Mouse (Mus musculus) liver, embryonic 15.5 days (tissue): ENCODE measurements around the gene Exoc7. TPM values are rescaled to one million over a fixed set of nuclear protein-coding genes. Genes with fewer than 3 reads are reported as not detected.
A peak's percentile ranks its signal among the peaks of the same experiment; 100 is the strongest.

Experiments
- ATAC-seq: fragments of 200-750 bp; cut with Nextera tagmentation; 2 replicates; pipeline ENCODE4 v1.8.0; 2017; ENCODE audit warnings: moderate number of reproducible peaks, mild to moderate bottlenecking, moderate library complexity; ENCODE audit not compliant: insufficient read depth
- H3K27ac ChIP-seq: fragments of 300-500 bp; sonication (generic); replicated peaks from 2 replicates; pipeline ENCODE4 v1.5.1; 2015; ENCODE audit warnings: mild to moderate bottlenecking, inconsistent platforms
- H3K27me3 ChIP-seq: fragments of 300-500 bp; sonication (generic); 2 replicates; pipeline ENCODE4 v1.6.1; 2015; ENCODE audit warnings: mild to moderate bottlenecking, inconsistent platforms
- H3K36me3 ChIP-seq: fragments of 300-500 bp; sonication (generic); replicated peaks from 2 replicates; pipeline ENCODE4 v1.6.1; 2015; ENCODE audit warnings: moderate library complexity, mild to moderate bottlenecking, inconsistent platforms
- H3K4me1 ChIP-seq: fragments of 300-500 bp; sonication (generic); replicated peaks from 2 replicates; pipeline ENCODE4 v1.6.1; 2015; ENCODE audit warnings: inconsistent platforms
- H3K4me2 ChIP-seq: fragments of 300-500 bp; sonication (generic); 2 replicates; pipeline ENCODE4 v1.6.1; 2015; ENCODE audit warnings: moderate library complexity, mild to moderate bottlenecking, inconsistent platforms
- H3K4me3 ChIP-seq: fragments of 300-500 bp; sonication (generic); replicated peaks from 2 replicates; pipeline ENCODE4 v1.5.1; 2015; ENCODE audit warnings: mild to moderate bottlenecking, inconsistent platforms
- H3K9ac ChIP-seq: fragments of 300-500 bp; sonication (generic); 2 replicates; pipeline ENCODE4 v1.6.1; 2015; ENCODE audit warnings: moderate library complexity, mild to moderate bottlenecking, inconsistent platforms
- H3K9me3 ChIP-seq: fragments of 300-500 bp; sonication (generic); replicated peaks from 2 replicates; pipeline ENCODE4 v1.6.1; 2016; ENCODE audit warnings: inconsistent platforms
- WGBS: fragments of 180-500 bp; shearing (Covaris S2); methylation state at CpG from one replicate; pipeline ENCODE4 v1.1.7; 2015; ENCODE audit warnings: mixed read lengths; ENCODE audit not compliant: insufficient replicate concordance; 5-methylcytosine and 5-hydroxymethylcytosine counted together
- polyA plus RNA-seq: library from polyadenylated mRNA; unstranded; fragments of >200 nt; fragmentation: Nextera tagmentation; extraction: Ambion mirVana; gene quantifications from 2 replicates; pipeline ENCODE4 v1.2.1, GENCODE M21; 2015

Gene Exoc7
- polyA plus RNA-seq, 1 experiment from 2014 or later = 19.1 TPM

DNA sequence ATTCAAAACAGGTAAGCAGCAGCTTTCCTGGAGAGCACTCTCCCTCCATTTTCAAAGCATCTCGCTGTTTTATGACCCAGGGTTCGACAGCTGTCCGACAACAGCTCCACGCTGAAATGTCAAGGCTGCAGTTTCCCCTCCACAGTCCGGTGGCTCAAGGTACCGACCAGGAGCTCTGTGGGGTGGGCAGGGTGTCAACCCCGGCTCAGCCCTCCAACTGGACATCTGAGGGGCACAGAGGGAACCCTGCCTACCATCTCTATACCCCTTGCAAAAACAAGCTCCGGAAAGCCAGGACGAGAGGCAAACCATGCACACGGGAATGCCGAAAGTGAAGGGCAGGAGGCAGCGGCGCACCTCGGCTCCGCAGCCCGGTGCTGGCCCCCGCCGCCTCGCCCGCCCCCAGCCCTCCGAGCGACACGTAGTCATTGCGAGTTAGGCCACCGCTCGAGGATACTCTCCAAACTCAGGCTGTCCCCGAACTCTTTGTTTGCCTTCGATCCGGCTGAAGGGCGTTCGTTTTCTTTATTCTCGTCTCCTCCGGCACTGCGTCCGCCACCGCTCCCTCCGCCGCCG, 33.5 kb downstream of the Exoc7 start:
- Histone ChIP-seq H3K9me3 (no peaks in the 10 kb centered on the region), H3K4me2 (peak overlapping the region; percentile 92), H3K4me3 (peak overlapping the region; percentile 89), H3K36me3 (peaks cover 32% of the 10 kb centered on the region), H3K4me1 (peaks cover 29% of the 10 kb centered on the region), H3K27me3 (no peaks in the 10 kb centered on the region), H3K9ac (peak overlapping the region; percentile 84), H3K27ac (peak overlapping the region; percentile 73)
- peak; percentile 51 for ATAC-seq
- WGBS = 0% methylated on average over 39 of the region's 39 CpGs

DNA sequence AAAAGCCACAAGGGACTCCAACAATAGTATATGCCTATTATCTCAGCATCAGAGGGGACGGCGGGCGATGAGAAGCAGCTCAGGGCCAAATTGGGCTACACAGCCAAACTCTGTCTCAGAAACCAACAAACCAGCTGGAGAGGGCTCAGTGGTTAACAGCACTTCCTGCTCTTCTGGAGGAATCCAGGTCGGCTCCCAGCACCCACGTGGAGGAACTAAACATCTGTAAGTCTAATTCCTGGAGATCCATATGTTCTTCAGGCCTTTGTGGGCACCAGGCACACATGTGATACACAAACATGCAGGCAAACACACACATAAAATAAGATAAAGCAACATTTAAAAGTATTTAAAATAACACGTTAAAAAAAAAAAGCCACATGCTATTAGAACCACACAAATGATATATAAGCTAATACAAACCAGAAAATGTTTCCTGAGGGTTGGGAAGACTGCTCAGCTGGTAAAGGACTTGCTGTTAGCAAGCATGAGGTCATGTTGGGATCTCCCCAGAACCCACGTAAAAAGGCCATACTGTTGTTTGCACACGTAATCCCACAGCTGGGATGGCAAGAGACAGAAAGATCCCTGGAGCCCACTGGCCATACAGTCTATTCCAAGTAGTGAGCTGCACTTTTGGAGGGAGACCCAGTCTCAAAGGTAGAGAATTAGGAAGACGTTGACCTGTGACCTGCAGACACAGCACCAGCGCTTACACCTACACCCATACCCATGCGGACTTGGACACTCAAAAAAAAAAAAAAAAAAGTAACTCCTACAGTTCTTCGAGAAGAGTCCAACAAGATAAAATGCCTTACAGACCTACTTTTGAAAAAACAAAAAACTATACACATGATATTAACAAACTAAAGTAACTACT, 34.2 kb downstream of the Exoc7 start:
- WGBS = 13% methylated on average over 12 of the region's 12 CpGs
- no peak for ATAC-seq
- H3K4me1 ChIP-seq = peaks cover 29% of the 10 kb centered on the region
- no peaks in the 10 kb centered on the region for H3K27me3 ChIP-seq
- no peaks in the 10 kb centered on the region for H3K9me3 ChIP-seq
- H3K27ac ChIP-seq = peak overlapping the region; percentile 73
- H3K9ac ChIP-seq = peak overlapping the region; percentile 84
- H3K4me3 ChIP-seq = peak overlapping the region; percentile 89
- H3K4me2 ChIP-seq = peak overlapping the region; percentile 92
- peaks cover 39% of the 10 kb centered on the region for H3K36me3 ChIP-seq

DNA sequence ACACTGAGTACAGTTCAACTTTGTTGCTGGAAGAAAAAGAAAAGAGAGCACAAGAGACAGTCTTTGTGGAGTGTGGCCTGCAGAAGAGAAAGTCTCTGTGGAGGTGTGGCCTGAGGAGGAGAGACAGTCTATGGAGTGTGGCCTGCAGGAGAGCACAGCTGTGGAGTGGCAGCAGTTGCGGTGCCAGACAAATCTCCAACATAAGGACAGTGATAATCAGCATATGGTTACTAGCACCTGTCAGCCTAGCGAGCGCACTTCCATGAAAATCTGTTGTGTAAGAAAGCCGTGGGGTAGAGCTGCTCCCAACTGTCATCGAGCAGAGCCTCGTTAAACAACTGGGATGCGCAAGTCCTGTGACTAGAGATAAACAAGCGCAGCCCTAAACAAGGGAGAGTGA, 37.5 kb downstream of the Exoc7 start:
- 80% methylated on average over 8 of the region's 8 CpGs for WGBS
- peaks cover 71% of the 10 kb centered on the region for H3K36me3 ChIP-seq
- no peak overlapping the region for H3K4me2 ChIP-seq
- H3K4me3 ChIP-seq = no peak overlapping the region
- no peak overlapping the region for H3K27ac ChIP-seq
- H3K27me3 ChIP-seq = no peaks in the 10 kb centered on the region
- peaks cover 38% of the 10 kb centered on the region for H3K4me1 ChIP-seq
- no peak overlapping the region for H3K9ac ChIP-seq
- ATAC-seq = no peak
- no peaks in the 10 kb centered on the region for H3K9me3 ChIP-seq

DNA sequence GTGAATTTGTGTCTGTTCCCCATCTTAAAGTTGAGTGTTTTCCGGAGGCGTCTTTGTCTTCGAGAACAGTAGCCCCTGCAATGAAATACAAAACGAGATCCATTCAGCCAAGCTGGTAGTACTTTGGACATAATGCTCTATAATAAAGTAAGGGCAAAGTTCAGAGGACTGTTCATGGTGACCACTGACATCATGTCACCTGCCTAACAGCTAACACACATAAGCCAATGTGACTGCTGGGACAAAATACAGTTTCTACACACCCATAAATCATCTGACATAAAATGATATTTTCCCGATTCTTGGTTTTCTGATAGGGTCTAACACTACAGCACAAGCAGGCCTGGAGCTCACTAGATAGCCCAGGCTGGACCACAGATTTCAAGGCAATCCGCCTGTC, 38.7 kb downstream of the Exoc7 start:
- Histone ChIP-seq H3K9me3 (no peaks in the 10 kb centered on the region), H3K4me2 (no peak overlapping the region), H3K4me3 (no peak overlapping the region), H3K4me1 (peaks cover 33% of the 10 kb centered on the region), H3K36me3 (peaks cover 83% of the 10 kb centered on the region), H3K27ac (no peak overlapping the region), H3K27me3 (no peaks in the 10 kb centered on the region), H3K9ac (no peak overlapping the region)
- ATAC-seq = no peak
- 85% methylated on average over 6 of the region's 6 CpGs for WGBS

DNA sequence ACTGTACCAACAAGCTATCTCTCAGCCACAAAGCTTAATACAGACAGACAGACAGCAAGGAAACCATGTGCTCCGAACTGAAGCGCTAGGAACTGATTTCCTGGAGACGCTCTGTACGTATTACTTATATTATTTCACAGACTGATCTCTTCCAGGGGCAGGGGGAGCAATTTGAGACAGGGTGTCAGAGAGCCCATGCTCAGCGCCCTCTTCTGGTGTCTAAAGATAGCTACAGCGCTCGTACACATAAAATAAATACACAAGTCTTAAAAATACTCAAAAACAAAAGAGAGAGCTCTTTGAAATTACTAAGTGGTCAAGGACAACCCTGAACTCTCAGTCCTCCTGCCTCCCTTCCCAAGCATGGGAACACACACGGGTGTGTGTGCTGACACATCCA, 39.4 kb downstream of the Exoc7 start:
- Histone ChIP-seq H3K27me3 (no peaks in the 10 kb centered on the region), H3K4me3 (no peak overlapping the region), H3K9ac (no peak overlapping the region), H3K4me1 (peaks cover 28% of the 10 kb centered on the region), H3K4me2 (no peak overlapping the region), H3K9me3 (no peaks in the 10 kb centered on the region), H3K36me3 (peaks cover 90% of the 10 kb centered on the region), H3K27ac (no peak overlapping the region)
- 80% methylated on average over 8 of the region's 8 CpGs for WGBS
- ATAC-seq = no peak

DNA sequence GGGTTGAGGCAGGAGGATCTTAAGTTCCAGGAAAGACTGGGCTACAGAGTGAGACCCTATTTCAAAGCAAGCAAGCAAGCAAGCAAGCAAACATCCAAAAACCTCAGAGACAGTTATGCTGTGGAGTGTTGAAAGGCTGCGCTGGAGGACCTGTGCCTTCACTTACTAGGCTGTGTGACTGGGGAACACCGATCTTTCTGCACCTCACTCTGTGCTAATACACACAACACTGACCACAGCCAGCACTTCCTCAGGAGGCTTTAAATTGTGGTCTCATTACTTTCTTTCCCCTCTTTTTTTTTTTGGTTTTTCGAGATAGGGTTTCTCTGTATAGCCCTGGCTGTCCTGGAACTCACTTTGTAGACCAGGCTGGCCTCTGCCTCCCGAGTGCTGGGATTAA, 41.2 kb downstream of the Exoc7 start:
- H3K4me2 ChIP-seq = no peak overlapping the region
- H3K4me3 ChIP-seq = no peak overlapping the region
- H3K27me3 ChIP-seq = no peaks in the 10 kb centered on the region
- no peak for ATAC-seq
- 64% methylated on average over 4 of the region's 4 CpGs for WGBS
- peaks cover 98% of the 10 kb centered on the region for H3K36me3 ChIP-seq
- no peak overlapping the region for H3K9ac ChIP-seq
- peaks cover 15% of the 10 kb centered on the region for H3K4me1 ChIP-seq
- no peaks in the 10 kb centered on the region for H3K9me3 ChIP-seq
- H3K27ac ChIP-seq = peak overlapping the region; percentile 29; the same call in 1 of the 2 replicates

DNA sequence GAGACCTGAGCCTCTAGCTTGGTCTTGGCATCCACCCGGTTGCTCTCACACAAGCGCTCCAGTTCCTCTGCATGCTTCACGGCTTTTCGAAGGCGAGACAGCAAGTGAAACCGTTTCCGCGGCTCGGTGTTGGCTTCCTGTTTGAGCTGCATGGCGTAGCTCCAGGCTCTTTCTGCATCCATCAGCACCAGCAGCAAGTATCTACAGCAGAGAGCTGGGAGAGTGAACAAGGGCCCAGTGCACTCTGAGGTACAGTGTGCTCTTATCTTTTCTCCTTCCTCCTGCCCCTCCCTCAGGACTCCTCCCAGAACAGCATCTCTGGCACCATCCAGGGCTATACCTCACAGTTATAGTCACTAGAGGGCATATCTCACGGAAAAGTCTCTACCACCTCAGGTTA, 41.7 kb downstream of the Exoc7 start:
- peak overlapping the region; percentile 10; the same call in 1 of the 2 replicates for H3K4me2 ChIP-seq
- no peaks in the 10 kb centered on the region for H3K9me3 ChIP-seq
- peaks cover 13% of the 10 kb centered on the region for H3K4me1 ChIP-seq
- ATAC-seq = peak; percentile 76
- 71% methylated on average over 11 of the region's 11 CpGs for WGBS
- no peak overlapping the region for H3K4me3 ChIP-seq
- H3K9ac ChIP-seq = no peak overlapping the region
- peak overlapping the region; percentile 29; the same call in 1 of the 2 replicates for H3K27ac ChIP-seq
- H3K36me3 ChIP-seq = peaks cover 98% of the 10 kb centered on the region
- no peaks in the 10 kb centered on the region for H3K27me3 ChIP-seq

DNA sequence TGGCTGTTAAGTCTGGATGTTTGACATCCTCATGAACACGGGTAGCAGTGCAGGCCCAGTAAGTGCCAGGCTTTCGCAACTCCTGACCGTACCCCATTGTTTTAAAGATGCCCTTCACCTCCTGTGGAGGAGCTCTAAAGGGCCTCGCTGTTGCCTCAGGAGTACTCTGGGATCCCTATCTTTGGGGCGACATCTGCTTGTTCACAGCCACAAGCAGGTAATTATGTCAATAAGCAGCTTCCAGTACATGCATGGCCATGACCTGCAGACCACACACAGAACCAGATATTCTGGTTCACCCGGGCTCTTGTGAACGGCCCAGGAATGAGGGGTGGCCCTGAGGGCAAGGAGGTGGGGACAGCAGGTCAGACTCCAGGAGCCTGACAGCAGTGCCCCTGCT, 46.8 kb downstream of the Exoc7 start:
- Histone ChIP-seq H3K4me2 (no peak overlapping the region), H3K36me3 (peaks cover 95% of the 10 kb centered on the region), H3K9me3 (no peaks in the 10 kb centered on the region), H3K4me3 (no peak overlapping the region), H3K4me1 (peaks cover 19% of the 10 kb centered on the region), H3K9ac (no peak overlapping the region), H3K27me3 (no peaks in the 10 kb centered on the region), H3K27ac (0 out of 2 replicates have a peak overlapping the region, but pooled peaks have one; percentile 3)
- 73% methylated on average over 7 of the region's 7 CpGs for WGBS
- ATAC-seq = no peak

DNA sequence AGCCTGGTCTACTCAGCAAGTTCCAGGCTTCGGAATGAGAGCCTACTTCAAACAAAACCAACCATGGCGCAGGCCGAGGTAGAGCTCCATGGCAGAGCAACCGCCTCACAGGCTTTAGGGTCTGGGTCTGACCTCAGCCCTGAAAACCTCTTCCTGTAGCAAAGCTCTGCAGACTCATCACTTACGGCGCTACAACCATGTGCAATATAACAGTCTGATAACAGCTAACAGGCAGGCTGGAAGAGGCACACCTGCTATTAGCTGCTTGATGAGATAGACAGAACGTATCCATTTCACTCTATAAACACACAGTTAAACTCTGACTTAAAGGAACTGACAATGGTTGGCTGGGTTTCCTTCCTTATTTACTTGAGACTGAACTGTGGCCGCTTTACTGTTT, 47.6 kb downstream of the Exoc7 start:
- peaks cover 97% of the 10 kb centered on the region for H3K36me3 ChIP-seq

DNA sequence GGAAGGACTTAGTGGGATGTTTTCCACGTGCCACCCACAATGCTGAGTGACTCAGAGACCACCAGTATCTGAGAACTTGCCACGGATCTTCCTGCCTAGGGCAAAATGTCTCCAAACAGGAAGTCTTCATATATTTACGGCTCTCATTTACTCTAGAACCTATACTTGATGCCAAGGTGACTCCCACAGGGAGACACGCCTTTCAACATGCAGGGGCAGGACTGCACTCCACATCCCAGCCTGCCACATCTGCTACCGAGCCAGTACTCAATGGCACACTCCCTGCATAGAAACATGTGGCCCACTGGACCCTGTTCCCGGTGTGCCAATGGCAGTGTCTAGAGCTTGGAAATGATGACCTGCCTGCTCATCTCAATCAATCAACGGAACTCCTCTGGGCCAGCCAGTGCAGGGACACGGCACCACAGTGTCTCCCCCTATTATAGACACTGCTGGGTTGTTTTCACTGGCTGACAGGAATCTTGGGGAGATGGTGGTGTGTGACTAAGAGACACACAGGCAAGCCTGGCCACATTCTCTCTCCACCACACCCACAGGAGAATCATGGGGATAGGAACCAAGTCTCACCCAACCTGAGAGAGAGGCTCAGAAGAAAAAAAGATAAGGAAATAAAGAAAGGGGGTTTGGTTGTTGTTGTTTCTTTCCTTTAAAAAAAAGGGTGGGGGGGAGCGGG, 50.9 kb downstream of the Exoc7 start:
- Histone ChIP-seq H3K27ac (no peak overlapping the region), H3K9me3 (no peaks in the 10 kb centered on the region), H3K4me3 (no peak overlapping the region), H3K9ac (no peak overlapping the region), H3K4me2 (no peak overlapping the region), H3K36me3 (peaks cover 96% of the 10 kb centered on the region), H3K27me3 (no peaks in the 10 kb centered on the region), H3K4me1 (peaks cover 18% of the 10 kb centered on the region)
- WGBS = 58% methylated on average over 9 of the region's 9 CpGs
- no peak for ATAC-seq

More for the DNA sequence above, 47.6 kb downstream of the Exoc7 start:
- Histone ChIP-seq H3K4me1 (peaks cover 18% of the 10 kb centered on the region), H3K27ac (peak overlapping the region; percentile 3; the same call in 1 of the 2 replicates), H3K9me3 (no peaks in the 10 kb centered on the region), H3K4me2 (no peak overlapping the region), H3K27me3 (no peaks in the 10 kb centered on the region), H3K4me3 (no peak overlapping the region), H3K9ac (no peak overlapping the region)
- WGBS = 41% methylated on average over 8 of the region's 8 CpGs
- no peak for ATAC-seq
